Mouse (Mus musculus): ENCODE data around the gene Gm3298. TPM values are rescaled to one million over a fixed set of nuclear protein-coding genes. Genes with fewer than 3 reads are reported as not detected.
"Not testable (repeated sequence)": the region's sequence is repeated elsewhere in the genome, so short reads cannot be mapped to it uniquely, and the experiment has no call there.

The Gm3298 gene
- not detected in 2 replicates for polyA plus RNA-seq (2016; fragmentation: Nextera tagmentation; extraction: Ambion mirVana)

DNA sequence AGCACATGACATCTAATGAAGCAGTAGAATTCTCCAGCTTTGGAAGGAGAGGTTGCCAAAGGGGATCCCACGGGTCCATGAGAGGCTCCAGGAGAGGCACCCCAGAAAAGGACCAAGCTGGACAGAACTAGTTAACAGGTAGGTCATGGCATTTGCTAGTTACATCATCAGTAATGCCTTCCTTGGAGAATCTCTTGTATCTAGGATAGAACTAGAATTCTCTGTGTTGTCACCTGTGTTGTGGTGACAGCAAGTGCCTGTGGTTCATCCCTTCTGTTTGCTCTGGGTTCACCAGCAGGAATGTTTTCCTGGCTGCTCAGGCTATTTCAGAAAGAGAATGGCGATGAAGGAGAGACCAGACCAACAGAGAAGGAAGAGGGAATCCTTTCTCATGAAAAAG is at the start of gene Gm3298:
TSS of gene Gm3298 (plus strand) at position 301 of the 400 bp plus-strand sequence.
- H3K4me3 ChIP-seq; H3K4me1 ChIP-seq; H3K27ac ChIP-seq; H3K36me3 ChIP-seq; H3K9ac ChIP-seq; H3K4me2 ChIP-seq (replicated peaks); H3K27me3 ChIP-seq; H3K9me3 ChIP-seq (replicated peaks); ATAC-seq (ENCODE audit: low FRiP score): not testable (repeated sequence)
- WGBS, result 67% methylated on average over 1 of the region's 2 CpGs

DNA sequence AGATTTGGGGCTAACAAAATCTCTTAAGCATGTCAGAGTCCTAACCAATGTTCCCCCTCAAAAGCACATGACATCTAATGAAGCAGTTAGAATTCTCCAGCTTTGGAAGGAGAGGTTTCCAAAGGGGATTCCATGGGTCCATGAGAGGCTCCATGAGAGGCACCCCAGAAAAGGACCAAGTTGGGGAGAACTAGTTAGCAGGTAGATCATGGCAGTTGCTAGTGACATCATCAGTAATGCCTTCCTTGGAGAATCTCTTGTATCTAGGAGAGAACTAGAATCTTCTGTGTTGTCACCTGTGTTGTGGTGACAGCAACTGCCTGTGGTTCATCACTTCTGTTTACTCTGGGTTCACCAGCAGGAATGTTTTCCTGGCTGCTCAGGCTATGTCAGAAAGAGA is 32.1 kb upstream of the Gm3298 start, which contains the start of gene Gm8297:
TSS of gene Gm8297 (plus strand) at position 301 of the 400 bp plus-strand sequence.
- H3K36me3 ChIP-seq; H3K27me3 ChIP-seq; H3K4me3 ChIP-seq; ATAC-seq (ENCODE audit: low FRiP score); H3K27ac ChIP-seq; H3K4me1 ChIP-seq; H3K9ac ChIP-seq; H3K9me3 ChIP-seq (replicated peaks); H3K4me2 ChIP-seq (replicated peaks): not testable (repeated sequence)

DNA sequence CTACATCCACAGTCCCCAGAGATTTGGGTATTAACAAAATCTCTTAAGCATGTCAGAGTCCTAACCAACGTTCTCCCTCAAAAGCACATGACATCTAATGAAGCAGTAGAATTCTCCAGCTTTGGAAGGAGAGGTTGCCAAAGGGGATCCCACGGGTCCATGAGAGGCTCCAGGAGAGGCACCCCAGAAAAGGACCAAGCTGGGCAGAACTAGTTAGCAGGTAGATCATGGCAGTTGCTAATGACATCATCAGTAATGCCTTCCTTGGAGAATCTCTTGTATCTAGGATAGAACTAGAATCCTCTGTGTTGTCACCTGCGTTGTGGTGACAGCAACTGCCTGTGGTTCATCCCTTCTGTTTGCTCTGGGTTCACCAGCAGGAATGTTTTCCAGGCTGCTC is 34.6 kb downstream of the Gm3298 start, which contains the start of gene 4930555G01Rik:
TSS of gene 4930555G01Rik (plus strand) at position 301 of the 400 bp plus-strand sequence.
- no CpG with 5 or more reads among the region's 3 CpGs for WGBS
- H3K4me3 ChIP-seq; H3K4me2 ChIP-seq (replicated peaks); H3K4me1 ChIP-seq; ATAC-seq (ENCODE audit: low FRiP score); H3K9ac ChIP-seq; H3K27me3 ChIP-seq; H3K36me3 ChIP-seq; H3K27ac ChIP-seq; H3K9me3 ChIP-seq (replicated peaks): not testable (repeated sequence)

Other genes with a start within 250 kb of the Gm3298 start
- not detected in 2 replicates for gene Gm9602, start 239.6 kb upstream of the Gm3298 start, polyA plus RNA-seq (2016; fragmentation: Nextera tagmentation; extraction: Ambion mirVana)
- not detected in 2 replicates for gene Gm3269, start 177.8 kb upstream of the Gm3298 start, polyA plus RNA-seq (2016; fragmentation: Nextera tagmentation; extraction: Ambion mirVana)
- gene Gm3264, start 160.3 kb upstream of the Gm3298 start, polyA plus RNA-seq (2016; fragmentation: Nextera tagmentation; extraction: Ambion mirVana), result 0.61 and 2.2 TPM in 2 replicates
- 0.18 TPM in 1 of 2 replicates, not detected in the other for gene Gm3278, start 123.5 kb upstream of the Gm3298 start, polyA plus RNA-seq (2016; fragmentation: Nextera tagmentation; extraction: Ambion mirVana)
- gene Gm8297, start 32.0 kb upstream of the Gm3298 start, polyA plus RNA-seq (2016; fragmentation: Nextera tagmentation; extraction: Ambion mirVana), result not detected in 2 replicates
- gene 4930555G01Rik, start 34.7 kb downstream of the Gm3298 start, polyA plus RNA-seq (2016; fragmentation: Nextera tagmentation; extraction: Ambion mirVana), result not detected in 2 replicates
- gene Gm8281, start 55.1 kb downstream of the Gm3298 start, polyA plus RNA-seq (2016; fragmentation: Nextera tagmentation; extraction: Ambion mirVana), result 1.9 and 3.8 TPM in 2 replicates
- gene Gm8279, start 115.6 kb downstream of the Gm3298 start, polyA plus RNA-seq (2016; fragmentation: Nextera tagmentation; extraction: Ambion mirVana), result not detected in 2 replicates
- gene Gm3317, start 148.6 kb downstream of the Gm3298 start, polyA plus RNA-seq (2016; fragmentation: Nextera tagmentation; extraction: Ambion mirVana), result not detected in 2 replicates
- not detected in 2 replicates for gene Gm8271, start 169.9 kb downstream of the Gm3298 start, polyA plus RNA-seq (2016; fragmentation: Nextera tagmentation; extraction: Ambion mirVana)
- gene Gm3526, start 244.7 kb downstream of the Gm3298 start, polyA plus RNA-seq (2016; fragmentation: Nextera tagmentation; extraction: Ambion mirVana), result not detected in 2 replicates

Data from hindbrain, embryonic 12.5 days (tissue).